Mouse (Mus musculus): ENCODE measurements around the gene Ddx39.

Ddx39 gene

GRCm38 (mm10) chr8:83698661-83699453 lies 16.1 kb upstream of the Ddx39 start, which contains the start of gene Pkn1:
Gene Pkn1 (minus strand): TSS chr8:83699179.
- in situ Hi-C loops (cut with MboI; ENCODE audit: low sequenced_read_pairs) = no loop called here

GRCm38 (mm10) chr8:83699566-83699965 lies 15.4 kb upstream of the Ddx39 start:
- in situ Hi-C loops (cut with MboI; ENCODE audit: low sequenced_read_pairs) = no loop called here

GRCm38 (mm10) chr8:83700423-83701085 lies 14.4 kb upstream of the Ddx39 start:
- in situ Hi-C loops (cut with MboI; ENCODE audit: low sequenced_read_pairs) = no loop called here

- in situ Hi-C loops (cut with MboI; ENCODE audit: low sequenced_read_pairs) = no loop called here
These were observed 11.6 kb upstream of the Ddx39 start for GRCm38 (mm10) chr8:83703426-83703825.

GRCm38 (mm10) chr8:83706411-83706810 lies 8.6 kb upstream of the Ddx39 start:
- in situ Hi-C loops (cut with MboI; ENCODE audit: low sequenced_read_pairs) = no loop called here

GRCm38 (mm10) chr8:83707554-83707953 lies 7.4 kb upstream of the Ddx39 start:
- in situ Hi-C loops (cut with MboI; ENCODE audit: low sequenced_read_pairs) = no loop called here

- in situ Hi-C loops (cut with MboI; ENCODE audit: low sequenced_read_pairs) = no loop called here
These were observed 324 bp upstream of the Ddx39 start for GRCm38 (mm10) chr8:83714676-83715030.

- in situ Hi-C loops (cut with MboI; ENCODE audit: low sequenced_read_pairs) = no loop called here
These were observed 794 bp downstream of the Ddx39 start for GRCm38 (mm10) chr8:83715771-83716170.

- in situ Hi-C loops (cut with MboI; ENCODE audit: low sequenced_read_pairs) = no loop called here
These were observed 1.6 kb downstream of the Ddx39 start for GRCm38 (mm10) chr8:83716563-83716962.

GRCm38 (mm10) chr8:83719048-83719447 lies 4.1 kb downstream of the Ddx39 start:
- in situ Hi-C loops (cut with MboI; ENCODE audit: low sequenced_read_pairs) = no loop called here

GRCm38 (mm10) chr8:83719693-83720092 lies 4.7 kb downstream of the Ddx39 start:
- in situ Hi-C loops (cut with MboI; ENCODE audit: low sequenced_read_pairs) = no loop called here

GRCm38 (mm10) chr8:83721405-83722025 lies 6.5 kb downstream of the Ddx39 start:
- in situ Hi-C loops (cut with MboI; ENCODE audit: low sequenced_read_pairs) = no loop called here

GRCm38 (mm10) chr8:83722631-83723030 lies 7.7 kb downstream of the Ddx39 start:
- in situ Hi-C loops (cut with MboI; ENCODE audit: low sequenced_read_pairs) = no loop called here

GRCm38 (mm10) chr8:83723447-83724083 lies 8.6 kb downstream of the Ddx39 start:
- in situ Hi-C loops (cut with MboI; ENCODE audit: low sequenced_read_pairs) = no loop called here

- in situ Hi-C loops (cut with MboI; ENCODE audit: low sequenced_read_pairs) = no loop called here
These were observed 9.9 kb downstream of the Ddx39 start for GRCm38 (mm10) chr8:83724697-83725482.

- in situ Hi-C loops (cut with MboI; ENCODE audit: low sequenced_read_pairs) = no loop called here
These were observed 10.6 kb downstream of the Ddx39 start for GRCm38 (mm10) chr8:83725521-83726102.

- in situ Hi-C loops (cut with MboI; ENCODE audit: low sequenced_read_pairs) = no loop called here
These were observed 14.2 kb downstream of the Ddx39 start for GRCm38 (mm10) chr8:83729009-83729807.

GRCm38 (mm10) chr8:83731906-83732305 lies 16.9 kb downstream of the Ddx39 start:
- in situ Hi-C loops (cut with MboI; ENCODE audit: low sequenced_read_pairs) = no loop called here

- in situ Hi-C loops (cut with MboI; ENCODE audit: low sequenced_read_pairs) = no loop called here
These were observed 17.9 kb downstream of the Ddx39 start for GRCm38 (mm10) chr8:83732919-83733318.
